Mouse (Mus musculus): ENCODE data around the gene Exoc6b. TPM values are rescaled to one million over a fixed set of nuclear protein-coding genes. Genes with fewer than 3 reads are reported as not detected.

Exoc6b gene
- total RNA-seq, 4 experiments from 2014 or later = 41.4 to 73.0 (median 56.2) TPM

DNA sequence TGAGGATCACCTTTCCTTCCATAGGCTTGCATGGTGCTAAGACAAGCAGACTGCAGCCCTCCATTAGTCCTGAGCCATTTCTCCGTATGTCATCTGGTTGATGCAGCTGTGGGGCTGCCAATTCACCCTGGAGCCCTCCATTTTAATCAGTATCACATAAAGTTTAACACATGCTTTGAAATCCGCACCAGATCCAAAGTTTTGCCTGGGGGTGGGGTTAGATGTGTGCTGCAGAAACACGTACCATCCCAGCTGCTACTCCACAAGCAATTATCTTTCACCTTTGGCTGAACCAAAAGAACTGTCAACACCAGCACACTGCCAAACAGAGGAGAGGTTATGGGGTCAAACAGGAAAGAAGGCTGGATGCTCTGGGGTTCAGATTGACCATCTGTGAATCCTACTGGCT, 92.7 kb downstream of the Exoc6b start:
- DNase-seq = no peak

DNA sequence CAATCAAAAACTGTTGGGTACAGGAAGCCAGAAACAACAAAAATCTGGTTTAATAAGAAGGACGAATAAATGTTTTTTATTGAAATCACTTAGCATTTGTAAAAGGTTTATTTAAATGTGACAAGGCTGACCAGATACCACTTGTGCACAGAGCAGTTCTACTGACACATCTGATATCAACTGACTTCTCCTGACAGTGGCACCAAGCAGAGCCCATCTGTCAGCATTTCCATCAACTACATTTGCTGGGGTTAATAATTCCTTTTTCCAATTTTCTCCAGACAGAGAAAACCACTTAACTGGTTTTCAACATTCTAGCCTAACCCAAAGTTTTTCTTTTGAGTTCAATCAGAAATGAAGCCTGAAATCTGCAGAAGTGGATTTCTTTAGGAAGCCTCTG, 100.8 kb downstream of the Exoc6b start:
- DNase-seq = no peak

GRCm38 (mm10) chr6:84964729-84965415, 104.4 kb downstream of the Exoc6b start:
- no peak for DNase-seq

DNA sequence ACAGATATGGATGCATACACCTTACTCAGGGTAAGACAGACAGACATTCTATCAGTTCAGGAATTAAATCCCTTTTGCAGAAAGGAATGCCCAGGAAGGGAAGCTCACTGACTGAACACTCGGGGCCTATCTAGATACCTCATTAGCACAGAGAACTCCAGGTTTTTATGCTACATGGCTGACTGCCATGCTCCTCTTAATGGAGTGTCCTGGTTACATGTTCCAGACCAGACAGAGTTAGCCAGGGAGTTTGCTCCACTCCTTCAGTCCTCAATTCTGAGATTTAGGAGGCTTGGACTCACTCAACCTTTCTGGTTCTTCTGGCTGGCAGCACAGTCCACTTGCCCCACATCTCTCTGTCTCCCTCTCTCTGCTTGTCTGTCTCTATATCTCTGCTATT, 106.3 kb downstream of the Exoc6b start:
- DNase-seq = no peak

- no peak for DNase-seq
Measured at GRCm38 (mm10) chr6:84961763-84962162, 107.5 kb downstream of the Exoc6b start.

GRCm38 (mm10) chr6:84959520-84959919, 109.8 kb downstream of the Exoc6b start:
- DNase-seq = no peak

GRCm38 (mm10) chr6:84951621-84952020, 117.7 kb downstream of the Exoc6b start:
- no peak for DNase-seq

- no peak for DNase-seq
Measured at GRCm38 (mm10) chr6:84946569-84946968, 122.7 kb downstream of the Exoc6b start.

DNA sequence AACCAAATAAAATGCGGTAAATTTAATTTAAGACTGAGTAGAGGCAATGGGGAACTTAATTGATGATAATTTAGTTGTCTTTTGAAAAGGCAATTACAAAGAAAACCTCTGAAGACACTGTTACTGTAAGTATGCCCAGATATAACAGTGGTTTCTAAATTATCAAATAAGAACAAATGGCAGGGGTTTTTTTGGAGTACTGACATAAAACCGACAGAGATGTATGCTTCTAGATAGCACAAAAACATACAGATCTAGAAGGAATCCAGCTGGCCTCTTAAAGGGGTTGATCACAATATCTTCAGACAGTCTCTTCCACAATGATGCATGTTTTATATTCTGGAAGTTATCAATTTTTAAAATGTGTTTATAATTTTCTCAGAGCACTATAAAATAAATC, 123.2 kb downstream of the Exoc6b start:
- no peak for DNase-seq

GRCm38 (mm10) chr6:84932953-84933921, 136.1 kb downstream of the Exoc6b start:
- no peak for DNase-seq

- DNase-seq = no peak
Measured at GRCm38 (mm10) chr6:84931051-84931450, 138.3 kb downstream of the Exoc6b start.

- DNase-seq = no peak
Measured at GRCm38 (mm10) chr6:84926066-84926465, 143.2 kb downstream of the Exoc6b start.

DNA sequence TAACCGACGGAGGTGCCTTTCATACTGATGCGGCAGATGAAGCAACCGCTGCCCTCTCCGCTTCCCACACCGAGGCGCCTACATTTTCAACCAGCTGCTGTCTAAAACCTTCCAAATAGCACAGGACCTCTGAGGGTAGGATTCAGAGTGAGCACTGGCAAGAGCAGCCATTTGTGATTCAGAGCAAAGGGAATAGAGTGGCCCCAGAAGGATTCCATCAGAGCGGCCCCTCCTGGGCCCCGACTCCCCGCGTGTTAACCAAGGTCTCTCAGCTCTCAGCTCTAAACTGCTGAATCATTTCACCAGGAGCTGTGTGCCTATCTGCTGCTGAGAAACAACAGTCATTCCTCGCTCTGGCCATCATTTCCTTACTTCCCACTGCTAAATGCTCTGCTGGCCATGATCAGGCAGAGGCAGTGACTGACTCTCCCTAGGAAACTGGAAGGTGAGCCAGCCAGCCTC, 145.5 kb downstream of the Exoc6b start:
- DNase-seq = no peak

DNA sequence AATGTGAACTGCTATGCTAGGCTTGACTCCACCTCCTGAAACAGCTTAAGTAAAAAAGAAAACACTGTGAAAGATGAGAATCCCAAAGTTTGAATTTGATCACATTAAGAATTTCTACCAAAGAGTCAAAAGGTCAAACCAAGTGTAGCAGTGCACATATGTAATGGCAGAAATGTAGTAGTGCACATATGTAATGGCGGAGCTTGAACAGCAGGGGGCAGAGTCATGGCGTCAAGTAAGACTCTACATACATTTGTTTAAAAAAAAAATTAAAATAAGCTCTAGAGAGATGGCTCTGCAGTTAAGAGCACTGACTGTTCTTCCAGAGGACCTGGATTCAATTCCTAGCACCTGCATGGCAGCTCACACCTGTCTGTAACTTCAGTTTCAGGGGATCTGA, 153.0 kb downstream of the Exoc6b start:
- DNase-seq = no peak

- no peak for DNase-seq
Measured at GRCm38 (mm10) chr6:84912434-84912833, 156.9 kb downstream of the Exoc6b start.

DNA sequence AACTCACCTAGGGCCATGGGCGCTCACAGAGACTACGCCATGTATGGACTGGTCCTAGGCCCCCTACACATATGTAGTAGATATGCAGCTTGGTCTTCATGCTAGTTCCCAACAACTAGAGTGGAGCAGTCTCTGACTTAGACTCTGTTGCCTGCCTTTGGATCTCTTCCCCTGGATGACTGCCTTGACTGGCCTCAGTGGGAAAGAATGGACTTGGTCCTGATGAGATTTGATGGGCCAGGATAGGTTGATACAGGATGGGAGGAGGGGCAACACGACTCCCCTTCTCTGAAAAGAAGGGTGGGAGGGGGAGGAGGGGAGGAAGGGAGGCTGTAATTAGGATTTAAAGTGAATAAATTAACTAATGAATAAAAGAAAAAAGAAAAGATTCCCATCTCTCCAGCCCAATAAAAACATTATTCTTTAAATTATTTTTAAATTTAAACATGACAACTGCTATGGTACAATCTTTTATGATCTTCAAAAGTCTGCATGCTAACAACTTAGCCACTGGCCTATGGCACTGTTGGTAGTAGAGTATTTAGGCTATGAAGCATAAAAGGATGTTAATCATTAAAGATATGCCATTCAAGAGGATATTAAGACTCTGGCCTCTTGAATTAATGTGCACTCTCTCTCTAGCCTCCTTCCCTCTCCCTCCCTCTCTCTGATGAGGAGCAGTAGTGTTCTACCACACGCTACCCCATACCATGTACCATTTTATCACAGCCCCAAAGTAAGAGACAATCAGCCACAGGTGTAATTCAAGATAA, 170.1 kb downstream of the Exoc6b start:
- no peak for DNase-seq

- DNase-seq = no peak
Measured at GRCm38 (mm10) chr6:84893773-84894095, 175.6 kb downstream of the Exoc6b start.

DNA sequence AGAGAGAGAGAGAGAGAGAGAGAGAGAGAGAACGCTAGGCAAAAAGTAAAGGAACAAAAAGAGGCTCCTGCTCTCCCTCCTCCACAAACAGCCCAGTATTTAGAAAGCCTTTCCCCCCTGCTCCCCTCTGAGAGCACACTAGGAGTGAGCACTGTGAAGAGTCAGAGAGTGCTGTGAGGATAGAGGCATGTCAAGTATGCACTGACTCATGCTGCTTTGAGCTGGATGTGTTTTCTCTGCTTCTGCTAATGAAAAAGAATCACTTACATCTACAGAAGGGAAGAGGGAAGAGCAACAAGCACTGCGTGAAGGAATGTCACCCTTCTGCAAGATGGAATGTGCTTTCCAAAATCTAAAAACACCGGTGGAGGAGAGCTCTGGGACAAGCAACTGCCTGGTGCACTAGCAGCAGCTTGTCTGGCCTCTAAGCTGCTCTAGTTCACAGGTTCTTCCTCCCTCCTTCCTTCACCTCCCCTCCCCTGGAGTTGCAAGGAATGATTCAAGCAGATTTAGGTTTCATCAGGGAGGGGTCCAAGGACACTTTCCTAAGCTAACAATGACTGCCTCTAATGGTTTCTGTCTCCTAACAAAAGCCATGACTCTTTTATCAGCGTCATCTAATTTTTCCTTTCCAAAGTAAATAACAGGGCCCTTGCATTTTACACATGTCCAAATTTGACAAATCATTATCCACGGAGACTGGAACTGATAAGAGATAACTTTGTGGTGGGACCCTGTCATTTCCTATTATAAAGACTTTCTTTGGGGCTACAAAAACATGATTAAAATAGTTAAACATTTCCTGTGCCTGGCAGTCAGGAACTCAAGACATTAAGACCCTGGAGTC, 176.2 kb downstream of the Exoc6b start:
- DNase-seq = no peak

GRCm38 (mm10) chr6:84886551-84886950, 182.8 kb downstream of the Exoc6b start:
- no peak for DNase-seq

DNA sequence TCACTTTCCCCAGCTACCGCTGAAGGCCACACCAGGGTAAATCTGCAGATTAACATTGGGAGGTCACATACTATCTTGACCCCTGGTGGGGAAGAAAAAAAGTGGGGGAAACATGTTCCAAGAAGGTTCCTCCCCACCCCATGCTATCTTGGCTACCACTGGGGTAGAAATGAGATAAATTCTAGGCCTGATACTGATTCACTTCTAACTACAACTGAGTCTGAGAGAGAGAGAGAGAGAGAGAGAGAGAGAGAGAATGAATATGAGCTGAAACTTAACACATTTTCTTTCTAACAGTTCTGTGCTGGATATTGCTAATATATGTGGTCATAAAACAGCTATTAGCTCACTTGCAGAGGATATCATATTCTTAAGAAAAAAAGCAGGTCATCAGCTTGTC, 184.2 kb downstream of the Exoc6b start:
- DNase-seq = no peak

- DNase-seq = no peak
Measured at GRCm38 (mm10) chr6:84883720-84884119, 185.6 kb downstream of the Exoc6b start.
